Mouse (Mus musculus) C3H10T1/2 (cell line): ENCODE data around the gene Shank1. TPM values are rescaled to one million over a fixed set of nuclear protein-coding genes. Genes with fewer than 3 reads are reported as not detected.

Source experiments
- polyA plus RNA-seq, 2 experiments: library from polyadenylated mRNA; unstranded; fragments of >200 nt; fragmentation: generic; extraction: Trizol; gene quantifications; one replicate each; pipeline ENCODE4 v1.2.1; 2012; ENCODE audit warnings: missing spikeins in 2 of 2

Gene Shank1
- polyA plus RNA-seq: under 1 TPM in 1 of 2 experiments, not detected in 1; 0.07 TPM

GRCm38 (mm10) chr7:44309475-44310284 is at the start of gene Shank1:
Gene Shank1 (plus strand): TSS chr7:44310253.

DNA sequence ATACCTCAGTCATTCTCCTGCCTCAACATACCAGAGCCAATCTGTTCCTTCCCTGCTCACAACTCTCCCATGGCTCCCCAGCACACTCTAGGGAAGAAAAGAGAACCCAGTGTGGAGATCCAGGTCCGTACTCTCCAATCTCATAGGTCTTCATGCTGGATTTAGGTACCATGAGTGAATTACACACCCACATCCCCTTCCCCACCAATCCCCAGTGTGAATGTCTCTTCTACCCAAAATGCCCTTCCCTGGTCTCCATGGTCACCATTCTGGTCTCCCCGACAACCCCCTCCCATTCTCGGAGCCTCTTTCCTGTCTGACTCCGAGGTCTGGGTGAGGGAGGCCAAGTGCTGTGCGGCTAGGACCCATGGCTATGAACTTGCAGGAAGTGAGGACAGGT is 48.9 kb upstream of the Shank1 start, which contains the start of gene Gm15517:
Gene Gm15517 (plus strand): TSS at position 301 of the 400 bp plus-strand sequence.

GRCm38 (mm10) chr7:44306516-44307240 is 3.4 kb upstream of the Shank1 start, which contains the start of gene Clec11a:
Gene Clec11a (minus strand): TSS chr7:44306902.

DNA sequence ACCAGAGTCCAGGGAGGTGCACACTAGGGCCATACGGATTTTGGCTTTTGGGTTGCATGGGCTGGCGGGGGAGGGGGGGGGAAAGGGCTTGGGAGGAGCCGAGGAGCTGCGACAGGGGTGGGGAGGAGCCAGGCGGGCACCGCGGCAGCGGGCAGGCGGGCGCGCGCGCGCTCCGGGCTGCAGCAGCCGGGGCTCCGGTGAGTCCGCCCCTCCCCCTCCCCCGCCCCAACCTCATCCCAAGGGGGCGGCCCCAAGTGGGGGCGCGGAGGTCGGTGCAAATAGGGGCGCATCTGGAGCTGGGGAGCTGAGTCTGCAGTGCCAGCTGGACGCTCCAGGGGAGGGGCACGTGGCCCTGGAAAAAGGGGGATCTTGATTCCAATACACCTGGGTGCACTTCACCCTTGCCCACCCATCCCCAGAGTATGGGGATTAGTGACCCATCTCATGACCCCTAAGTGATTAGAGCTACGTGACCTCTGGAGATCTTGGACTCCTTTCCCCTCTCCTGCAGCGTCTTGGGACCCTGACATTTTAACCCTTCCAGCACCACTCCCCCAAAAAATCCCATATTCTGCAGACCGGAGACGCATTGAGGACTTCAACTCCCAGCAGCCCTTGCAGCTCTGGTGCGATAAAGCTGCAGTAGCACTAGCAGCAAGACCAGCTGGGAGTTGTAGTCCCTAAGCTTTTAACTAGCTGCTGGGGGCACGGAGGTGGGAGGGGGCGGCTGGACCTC is 74.1 kb downstream of the Shank1 start, which contains the start of gene Syt3:
Gene Syt3 (plus strand): TSS at position 123 of the 736 bp plus-strand sequence.

GRCm38 (mm10) chr7:44385720-44386119 is 75.7 kb downstream of the Shank1 start, which contains the start of gene 1700008O03Rik:
Gene 1700008O03Rik (minus strand): TSS chr7:44385820.

Other genes with a start within 250 kb of the Shank1 start
- not detected for gene Klk1b21, start 207.9 kb upstream of the Shank1 start, polyA plus RNA-seq
- under 1 TPM in 1 of 2 experiments, not detected in 1; 0.44 TPM for gene Klk1b22, start 197.6 kb upstream of the Shank1 start, polyA plus RNA-seq
- not detected for gene Klk1b16, start 173.5 kb upstream of the Shank1 start, polyA plus RNA-seq
- gene Klk1b24, start 122.0 kb upstream of the Shank1 start, polyA plus RNA-seq: under 1 TPM in 1 of 2 experiments, not detected in 1; 0.08 TPM
- not detected for gene Klk1b3, start 112.1 kb upstream of the Shank1 start, polyA plus RNA-seq
- not detected for gene Klk1b4, start 102.8 kb upstream of the Shank1 start, polyA plus RNA-seq
- not detected for gene Klk1b5, start 94.3 kb upstream of the Shank1 start, polyA plus RNA-seq
- not detected for gene Klk1, start 84.9 kb upstream of the Shank1 start, polyA plus RNA-seq
- not detected for gene Gm36864, start 74.1 kb upstream of the Shank1 start, polyA plus RNA-seq
- under 1 TPM; 0.89 to 0.97 TPM for gene 1700028J19Rik, start 63.6 kb upstream of the Shank1 start, polyA plus RNA-seq
- gene 2410002F23Rik, start 63.5 kb upstream of the Shank1 start, polyA plus RNA-seq: 10 to 100 TPM; 21.2 to 41.3 TPM
- under 1 TPM in 1 of 2 experiments, not detected in 1; 0.04 TPM for gene Acp4, start 52.9 kb upstream of the Shank1 start, polyA plus RNA-seq
- not detected for gene Gm15517, start 48.8 kb upstream of the Shank1 start, polyA plus RNA-seq
- 1 to 10 TPM in 1 of 2 experiments, under 1 TPM in 1; 0.39 to 2.5 TPM for gene Clec11a, start 3.4 kb upstream of the Shank1 start, polyA plus RNA-seq
- gene Syt3, start 73.8 kb downstream of the Shank1 start, polyA plus RNA-seq: under 1 TPM; 0.01 to 0.21 TPM
- under 1 TPM; 0.04 to 0.28 TPM for gene 1700008O03Rik, start 75.6 kb downstream of the Shank1 start, polyA plus RNA-seq
- gene Lrrc4b, start 118.8 kb downstream of the Shank1 start, polyA plus RNA-seq: under 1 TPM; 0.01 to 0.22 TPM
- not detected for gene Aspdh, start 155.1 kb downstream of the Shank1 start, polyA plus RNA-seq
- 100 to 1,000 TPM; 107 to 119 TPM for gene Josd2, start 157.7 kb downstream of the Shank1 start, polyA plus RNA-seq
- 100 to 1,000 TPM in 1 of 2 experiments, 10 to 100 TPM in 1; 94.2 to 161 TPM for gene Emc10, start 186.3 kb downstream of the Shank1 start, polyA plus RNA-seq
- 1 to 10 TPM; 2.9 to 7.9 TPM for gene Fam71e1, start 186.3 kb downstream of the Shank1 start, polyA plus RNA-seq
- under 1 TPM in 1 of 2 experiments, not detected in 1; 0.07 TPM for gene Mybpc2, start 214.4 kb downstream of the Shank1 start, polyA plus RNA-seq
- under 1 TPM in 1 of 2 experiments, not detected in 1; 0.83 TPM for gene Spib, start 221.8 kb downstream of the Shank1 start, polyA plus RNA-seq
- gene Pold1, start 238.6 kb downstream of the Shank1 start, polyA plus RNA-seq: 100 to 1,000 TPM in 1 of 2 experiments, 10 to 100 TPM in 1; 32.0 to 112 TPM
- gene Nr1h2, start 243.7 kb downstream of the Shank1 start, polyA plus RNA-seq: 100 to 1,000 TPM in 1 of 2 experiments, 10 to 100 TPM in 1; 64.4 to 108 TPM